Mouse (Mus musculus) testis, adult 2 months (tissue): ENCODE results near the gene Cav3. TPM values are rescaled to one million over a fixed set of nuclear protein-coding genes. Genes with fewer than 3 reads are reported as not detected.

Source experiments
- H3K27ac ChIP-seq: fragments of 200-500 bp; 2 replicates; pipeline ENCODE4 v1.5.1; 2012; ENCODE audit warnings: low read depth, low read length; ENCODE audit not compliant: control insufficient read depth, insufficient read depth
- H3K27me3 ChIP-seq: fragments of 200-500 bp; 2 replicates; pipeline ENCODE4 v1.6.1; 2012; ENCODE audit warnings: mild to moderate bottlenecking, low read length, moderate library complexity; ENCODE audit not compliant: control insufficient read depth, insufficient read depth
- H3K36me3 ChIP-seq: fragments of 200-500 bp; 2 replicates; pipeline ENCODE4 v1.6.1; 2012; ENCODE audit warnings: mild to moderate bottlenecking, low read length; ENCODE audit not compliant: control insufficient read depth, insufficient read depth
- H3K4me1 ChIP-seq: fragments of 200-500 bp; 2 replicates; pipeline ENCODE4 v1.6.1; 2012; ENCODE audit warnings: low read length; ENCODE audit not compliant: control insufficient read depth, insufficient read depth
- H3K4me3 ChIP-seq: fragments of 200-500 bp; 2 replicates; pipeline ENCODE4 v1.5.1; 2012; ENCODE audit warnings: low read depth, mild to moderate bottlenecking, low read length, moderate library complexity, mixed read lengths; ENCODE audit not compliant: control insufficient read depth
- CTCF ChIP-seq: fragments of 200-500 bp; IDR thresholded peaks from 2 replicates; pipeline ENCODE4 v1.5.1; 2012; ENCODE audit warnings: low read depth, mild to moderate bottlenecking, inconsistent platforms, low read length, moderate library complexity; ENCODE audit not compliant: control insufficient read depth, insufficient read depth, insufficient replicate concordance
- POLR2A ChIP-seq: fragments of 200-500 bp; IDR thresholded peaks from 2 replicates; pipeline ENCODE4 v1.6.1; 2012; ENCODE audit warnings: low read depth, mild to moderate bottlenecking, inconsistent platforms, low read length, moderate library complexity; ENCODE audit not compliant: control insufficient read depth
- polyA plus RNA-seq: library from polyadenylated mRNA; depleted of rRNA; stranded (reverse); fragments of >200 nt; gene quantifications from 2 replicates; pipeline ENCODE4 v1.2.3, GENCODE M21; 2012

Cav3 gene
- polyA plus RNA-seq, 1 experiment, result 0.17 TPM

GRCm38 (mm10) chr6:112497456-112497855, 38.2 kb downstream of the Cav3 start:
- no peak overlapping the region for H3K4me3 ChIP-seq
- H3K36me3 ChIP-seq, result no peaks in the 10 kb centered on the region
- no peak for TF ChIP-seq CTCF
- no peak for TF ChIP-seq POLR2A
- no peak overlapping the region for H3K27ac ChIP-seq
- no peaks in the 10 kb centered on the region for H3K27me3 ChIP-seq
- H3K4me1 ChIP-seq, result no peaks in the 10 kb centered on the region

- Histone ChIP-seq H3K27me3 (no peaks in the 10 kb centered on the region), H3K27ac (no peak overlapping the region), H3K4me1 (no peaks in the 10 kb centered on the region), H3K36me3 (no peaks in the 10 kb centered on the region), H3K4me3 (no peak overlapping the region)
- TF ChIP-seq CTCF, result no peak
- no peak for TF ChIP-seq POLR2A
Observed at GRCm38 (mm10) chr6:112498716-112499115, 39.4 kb downstream of the Cav3 start.

GRCm38 (mm10) chr6:112499456-112499855, 40.2 kb downstream of the Cav3 start:
- Histone ChIP-seq H3K36me3 (no peaks in the 10 kb centered on the region), H3K27me3 (no peaks in the 10 kb centered on the region), H3K4me1 (no peaks in the 10 kb centered on the region), H3K27ac (no peak overlapping the region), H3K4me3 (no peak overlapping the region)
- TF ChIP-seq CTCF, result no peak
- no peak for TF ChIP-seq POLR2A

- TF ChIP-seq POLR2A, result no peak
Observed at GRCm38 (mm10) chr6:112501156-112501555, 41.9 kb downstream of the Cav3 start.

GRCm38 (mm10) chr6:112507617-112508016, 48.3 kb downstream of the Cav3 start:
- no peak overlapping the region for H3K27ac ChIP-seq
- H3K27me3 ChIP-seq, result no peaks in the 10 kb centered on the region
- no peak overlapping the region for H3K4me3 ChIP-seq
- H3K4me1 ChIP-seq, result no peaks in the 10 kb centered on the region
- H3K36me3 ChIP-seq, result no peaks in the 10 kb centered on the region
- TF ChIP-seq CTCF (no peak), POLR2A (no peak)

More at GRCm38 (mm10) chr6:112501156-112501555, 41.9 kb downstream of the Cav3 start:
- Histone ChIP-seq H3K4me1 (no peaks in the 10 kb centered on the region), H3K27me3 (no peaks in the 10 kb centered on the region), H3K36me3 (no peaks in the 10 kb centered on the region), H3K27ac (no peak overlapping the region), H3K4me3 (no peak overlapping the region)

GRCm38 (mm10) chr6:112509590-112510131, 50.4 kb downstream of the Cav3 start:
- Histone ChIP-seq H3K4me3 (no peak overlapping the region), H3K27ac (no peak overlapping the region), H3K27me3 (no peaks in the 10 kb centered on the region), H3K36me3 (no peaks in the 10 kb centered on the region), H3K4me1 (no peaks in the 10 kb centered on the region)
- TF ChIP-seq POLR2A (no peak), CTCF (no peak)

- no peaks in the 10 kb centered on the region for H3K27me3 ChIP-seq
- no peak overlapping the region for H3K27ac ChIP-seq
Observed at GRCm38 (mm10) chr6:112510346-112510745, 51.0 kb downstream of the Cav3 start.

GRCm38 (mm10) chr6:112514591-112514990, 55.3 kb downstream of the Cav3 start:
- no peak overlapping the region for H3K27ac ChIP-seq
- H3K4me3 ChIP-seq, result no peak overlapping the region
- no peak for TF ChIP-seq POLR2A
- no peak for TF ChIP-seq CTCF
- H3K36me3 ChIP-seq, result no peaks in the 10 kb centered on the region
- H3K4me1 ChIP-seq, result no peaks in the 10 kb centered on the region
- H3K27me3 ChIP-seq, result no peaks in the 10 kb centered on the region

More at GRCm38 (mm10) chr6:112510346-112510745, 51.0 kb downstream of the Cav3 start:
- TF ChIP-seq POLR2A (no peak), CTCF (no peak)
- no peak overlapping the region for H3K4me3 ChIP-seq
- no peaks in the 10 kb centered on the region for H3K4me1 ChIP-seq
- no peaks in the 10 kb centered on the region for H3K36me3 ChIP-seq
